Mouse (Mus musculus) small intestine, adult 2 months (tissue): ENCODE measurements around the gene Kmt2d. TPM values are rescaled to one million over a fixed set of nuclear protein-coding genes. Genes with fewer than 3 reads are reported as not detected.

Experiments used
- H3K27ac ChIP-seq: fragments of 200-500 bp; 2 replicates; pipeline ENCODE4 v1.5.1; 2012; ENCODE audit warnings: low read depth, low read length, control low read depth, inconsistent platforms; ENCODE audit not compliant: insufficient read depth
- H3K27me3 ChIP-seq: fragments of 200-500 bp; 2 replicates; pipeline ENCODE4 v1.6.1; 2012; ENCODE audit warnings: mild to moderate bottlenecking, moderate library complexity, low read length, inconsistent platforms; ENCODE audit not compliant: control insufficient read depth, insufficient read depth
- H3K36me3 ChIP-seq: fragments of 200-500 bp; 2 replicates; pipeline ENCODE4 v1.6.1; 2012; ENCODE audit warnings: mild to moderate bottlenecking, low read length, control low read depth, inconsistent platforms; ENCODE audit not compliant: control insufficient read depth, insufficient read depth
- H3K4me1 ChIP-seq: fragments of 200-500 bp; 2 replicates; pipeline ENCODE4 v1.6.1; 2012; ENCODE audit warnings: low read length, inconsistent platforms, mixed read lengths; ENCODE audit not compliant: control insufficient read depth, insufficient read depth, insufficient read length
- H3K4me3 ChIP-seq: fragments of 200-500 bp; 2 replicates; pipeline ENCODE4 v1.5.1; 2012; ENCODE audit warnings: low read depth, mild to moderate bottlenecking, control low read depth, inconsistent platforms, low read length, moderate library complexity
- CTCF ChIP-seq: fragments of 200-500 bp; IDR thresholded peaks from 2 replicates; pipeline ENCODE4 v1.5.1; 2012; ENCODE audit warnings: low read depth, mild to moderate bottlenecking, control low read depth, inconsistent platforms, low read length, moderate library complexity, mixed read lengths; ENCODE audit not compliant: insufficient replicate concordance, insufficient read length; ENCODE audit errors: extremely low read depth
- POLR2A ChIP-seq: fragments of 200-500 bp; IDR thresholded peaks from 2 replicates; pipeline ENCODE4 v1.6.1; 2012; ENCODE audit warnings: low read depth, mild to moderate bottlenecking, control low read depth, inconsistent platforms, low read length, moderate library complexity
- WGBS: fragments of 180-500 bp; shearing (Covaris S2); methylation state at CpG from one replicate; pipeline ENCODE4 v1.1.7; 2018; 5-methylcytosine and 5-hydroxymethylcytosine counted together
- polyA plus RNA-seq: library from polyadenylated mRNA; depleted of rRNA; stranded (reverse); fragments of >200 nt; gene quantifications from 2 replicates; pipeline ENCODE4 v1.2.3, GENCODE M21; 2012

Kmt2d gene
- polyA plus RNA-seq, 1 experiment = 36.2 TPM

GRCm38 (mm10) chr15:98884106-98884505 is 13.1 kb upstream of the Kmt2d start:
- Histone ChIP-seq H3K4me3 (no peak overlapping the region), H3K27me3 (no peaks in the 10 kb centered on the region), H3K27ac (peak overlapping the region; percentile 85; the same call in 1 of the 2 replicates), H3K36me3 (no peaks in the 10 kb centered on the region), H3K4me1 (peaks cover 2% of the 10 kb centered on the region; the same call in 1 of the 2 replicates)
- 55% methylated on average over 1 of the region's 1 CpGs for WGBS
- no peak for TF ChIP-seq CTCF
- TF ChIP-seq POLR2A = no peak

GRCm38 (mm10) chr15:98883661-98884060 is 12.7 kb upstream of the Kmt2d start:
- TF ChIP-seq POLR2A (no peak), CTCF (no peak)
- Histone ChIP-seq H3K36me3 (0 out of 2 replicates have a peak, but pooled peaks cover 3% of the 10 kb centered on the region), H3K4me1 (peaks cover 2% of the 10 kb centered on the region; the same call in 1 of the 2 replicates), H3K27ac (peak overlapping the region; percentile 94), H3K4me3 (no peak overlapping the region), H3K27me3 (no peaks in the 10 kb centered on the region)

- peaks cover 2% of the 10 kb centered on the region; the same call in 1 of the 2 replicates for H3K4me1 ChIP-seq
- H3K4me3 ChIP-seq = no peak overlapping the region
- H3K27me3 ChIP-seq = no peaks in the 10 kb centered on the region
- peaks cover 9% of the 10 kb centered on the region for H3K36me3 ChIP-seq
- no peak for TF ChIP-seq POLR2A
- TF ChIP-seq CTCF = no peak
- 12% methylated on average over 5 of the region's 5 CpGs for WGBS
- peak overlapping the region; percentile 35; the same call in 1 of the 2 replicates for H3K27ac ChIP-seq
Measured at GRCm38 (mm10) chr15:98881656-98882008, 10.6 kb upstream of the Kmt2d start.

GRCm38 (mm10) chr15:98880978-98881655 is 10.1 kb upstream of the Kmt2d start:
- Histone ChIP-seq H3K4me3 (peak overlapping the region; percentile 96), H3K27me3 (no peaks in the 10 kb centered on the region), H3K4me1 (peaks cover 2% of the 10 kb centered on the region; the same call in 1 of the 2 replicates), H3K36me3 (peaks cover 9% of the 10 kb centered on the region), H3K27ac (peak overlapping the region; percentile 95)
- WGBS = under 1% methylated on average over 48 of the region's 48 CpGs
- TF ChIP-seq CTCF (peak; percentile 34; the same call in 1 of the 2 replicates), POLR2A (0 out of 2 replicates have a peak, but pooled peaks have one; percentile 19)

- H3K36me3 ChIP-seq = peaks cover 9% of the 10 kb centered on the region
- H3K4me1 ChIP-seq = no peaks in the 10 kb centered on the region; the same call in 1 of the 2 replicates
- no peak overlapping the region for H3K4me3 ChIP-seq
- no peaks in the 10 kb centered on the region for H3K27me3 ChIP-seq
- no peak for TF ChIP-seq POLR2A
- TF ChIP-seq CTCF = peak; percentile 13; the same call in 1 of the 2 replicates
- no peak overlapping the region for H3K27ac ChIP-seq
- WGBS = 14% methylated on average over 3 of the region's 3 CpGs
Measured at GRCm38 (mm10) chr15:98877331-98877730, 6.3 kb upstream of the Kmt2d start.

GRCm38 (mm10) chr15:98871916-98872888 is 1.2 kb upstream of the Kmt2d start:
- TF ChIP-seq CTCF (no peak), POLR2A (peak; percentile 7; the same call in 1 of the 2 replicates)
- H3K4me1 ChIP-seq = peaks cover 11% of the 10 kb centered on the region
- H3K36me3 ChIP-seq = no peaks in the 10 kb centered on the region
- H3K27me3 ChIP-seq = no peaks in the 10 kb centered on the region
- peak overlapping the region; percentile 98 for H3K27ac ChIP-seq
- 1% methylated on average over 51 of the region's 51 CpGs for WGBS
- H3K4me3 ChIP-seq = peak overlapping the region; percentile 98
